Mouse (Mus musculus): ENCODE measurements around the gene Cdk7. TPM values are rescaled to one million over a fixed set of nuclear protein-coding genes. Genes with fewer than 3 reads are reported as not detected.

Cdk7 gene
- 108 TPM for polyA plus RNA-seq (2017; shearing (Covaris generic))

GRCm38 (mm10) chr13:100730861-100731176, at the start of gene Cdk7:
Gene Cdk7 (minus strand): TSS chr13:100730939.

DNA sequence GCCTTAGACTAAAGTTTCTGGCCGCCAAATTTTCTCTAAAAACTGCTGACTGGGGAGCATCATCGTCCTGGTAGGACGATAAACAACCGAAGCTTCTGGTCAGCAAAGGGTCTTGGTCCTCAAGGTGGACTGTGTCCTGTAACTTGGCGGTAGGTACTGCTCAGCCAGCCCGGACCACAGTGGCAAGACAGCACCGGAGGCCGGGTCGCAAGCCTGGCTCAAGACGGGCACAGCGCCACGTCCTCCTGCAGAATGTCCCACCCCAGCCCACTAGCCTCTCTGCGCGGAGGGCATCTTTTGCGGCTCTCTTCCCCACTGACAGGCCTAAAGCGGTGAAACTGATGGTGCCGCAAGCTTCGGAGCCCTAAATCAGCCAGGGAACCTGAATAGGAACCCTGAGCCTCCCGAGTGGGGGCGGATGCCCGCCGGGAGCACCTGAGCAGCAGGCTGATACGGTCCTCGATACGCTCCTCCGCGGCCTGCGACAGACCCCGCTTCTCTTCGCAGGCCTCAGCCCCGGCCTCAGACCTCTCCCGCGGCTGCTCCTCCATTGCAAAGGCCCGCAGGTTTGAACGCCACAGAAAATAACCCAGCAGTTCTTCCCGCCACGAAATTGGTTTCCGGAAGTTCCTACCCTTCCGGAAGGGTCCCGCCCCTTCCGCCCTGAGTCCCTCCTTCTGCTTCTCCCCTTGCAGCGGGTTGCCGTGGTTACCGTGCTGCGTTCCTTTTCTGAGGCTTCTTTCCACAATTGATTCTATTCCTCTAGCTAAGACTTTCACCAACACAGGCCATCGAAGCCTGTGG, 44.7 kb upstream of the Cdk7 start, which contains the start of gene Cenph:
TSS of gene Cenph (minus strand) at position 648 of the 804 bp plus-strand sequence.

GRCm38 (mm10) chr13:100744036-100744744, 13.5 kb upstream of the Cdk7 start, which contains the start of gene Mrps36:
Gene Mrps36 (minus strand): TSS chr13:100744659.

DNA sequence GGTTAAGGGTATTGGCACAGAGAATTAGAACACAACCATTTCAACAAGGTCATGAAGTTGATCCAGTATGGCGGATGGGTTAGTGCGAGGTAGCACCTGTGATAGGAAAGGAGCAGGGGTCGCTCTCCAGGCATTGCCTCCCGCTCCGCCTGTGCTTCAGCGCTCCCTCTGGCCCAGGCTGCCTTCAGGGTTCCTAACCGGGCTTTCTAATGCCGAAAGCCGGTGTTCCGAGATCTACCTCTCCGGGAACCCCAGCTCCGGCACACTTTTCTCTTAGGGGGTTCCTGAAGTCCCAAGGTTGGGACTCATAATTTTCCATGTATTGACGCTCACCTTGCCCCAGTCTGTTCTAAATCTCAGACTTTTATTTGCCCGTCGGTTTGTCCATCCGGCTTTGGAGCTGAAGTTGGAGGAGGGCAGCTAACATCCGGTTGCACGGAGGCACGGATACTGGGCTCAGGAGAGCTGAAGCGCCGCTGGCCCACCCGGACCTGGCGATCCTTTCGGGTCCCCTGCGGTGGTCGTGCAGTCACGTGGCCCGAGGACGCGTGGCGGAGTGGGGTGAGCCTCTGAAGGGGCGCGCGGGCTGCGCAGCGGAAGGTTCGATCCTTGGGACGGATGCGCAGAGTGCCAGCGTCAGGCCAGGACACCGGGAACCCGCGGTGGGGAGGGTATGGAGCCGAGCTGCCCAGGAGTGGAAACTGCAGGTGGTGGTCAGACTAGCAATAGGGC, 61.3 kb downstream of the Cdk7 start, which contains the start of gene Ccdc125:
TSS of gene Ccdc125 (plus strand) at position 427 of the 732 bp plus-strand sequence.

Other genes starting within 250 kb of the Cdk7 start
- 55.9 TPM for gene Gtf2h2, start 238.4 kb downstream of the Cdk7 start, polyA plus RNA-seq (2017; shearing (Covaris generic))
- gene Ocln, start 178.2 kb downstream of the Cdk7 start, polyA plus RNA-seq (2017; shearing (Covaris generic)), result 0.79 TPM
- gene Marveld2, start 114.0 kb downstream of the Cdk7 start, polyA plus RNA-seq (2017; shearing (Covaris generic)), result 7.0 TPM
- 167 TPM for gene Ak6, start 80.0 kb downstream of the Cdk7 start, polyA plus RNA-seq (2017; shearing (Covaris generic))
- 30.2 TPM for gene Rad17, start 79.9 kb downstream of the Cdk7 start, polyA plus RNA-seq (2017; shearing (Covaris generic))
- 5.1 TPM for gene Taf9, start 79.4 kb downstream of the Cdk7 start, polyA plus RNA-seq (2017; shearing (Covaris generic))
- gene Ccdc125, start 61.2 kb downstream of the Cdk7 start, polyA plus RNA-seq (2017; shearing (Covaris generic)), result 27.6 TPM
- gene Mrps36, start 13.7 kb upstream of the Cdk7 start, polyA plus RNA-seq (2017; shearing (Covaris generic)), result 116 TPM
- gene Cenph, start 45.0 kb upstream of the Cdk7 start, polyA plus RNA-seq (2017; shearing (Covaris generic)), result 3.4 TPM
- gene Ccnb1, start 55.6 kb upstream of the Cdk7 start, polyA plus RNA-seq (2017; shearing (Covaris generic)), result 9.2 TPM
- gene Slc30a5, start 102.5 kb upstream of the Cdk7 start, polyA plus RNA-seq (2017; shearing (Covaris generic)), result 9.3 TPM